8 mouse cellular contexts compared by ENCODE assay signal in genomic region chr11:115267061-115267883, GRCm38 (mm10). TPM values are rescaled to one million over a fixed set of nuclear protein-coding genes. Genes with fewer than 3 reads are reported as not detected.
A peak's percentile ranks its signal among the peaks of the same experiment; 100 is the strongest.
DNase-seq lines count a peak whose midpoint lies in the region; ATAC-seq and TF ChIP-seq lines count a peak whose summit lies in the region.

TSS of gene Grin2c (minus strand) at chr11:115267243.

- peak within 1 kb of the TSS; percentile 56 for H3K4me3 ChIP-seq in embryonic facial prominence, embryonic 10.5 days
- H3K4me3 ChIP-seq in hindbrain, postnatal 0 days (ENCODE audit: low read length): peak within 1 kb of the TSS; percentile 38
- H3K4me3 ChIP-seq in midbrain, embryonic 13.5 days (replicated peaks): peak within 1 kb of the TSS; percentile 32

- no peak within 1 kb of the TSS for H3K27ac ChIP-seq in embryonic facial prominence, embryonic 10.5 days (replicated peaks)
- H3K27ac ChIP-seq in hindbrain, postnatal 0 days: no peak within 1 kb of the TSS
- no peak within 1 kb of the TSS for H3K27ac ChIP-seq in midbrain, embryonic 13.5 days

- WGBS in embryonic facial prominence, embryonic 10.5 days: 5% methylated on average over 49 of the region's 50 CpGs
- 9% methylated on average over 38 of the region's 50 CpGs for WGBS in hindbrain, postnatal 0 days
- 6% methylated on average over 45 of the region's 50 CpGs for WGBS in midbrain, embryonic 13.5 days

- peak within 1 kb of the TSS; percentile 40 for H3K9ac ChIP-seq in hindbrain, postnatal 0 days (replicated peaks; ENCODE audit: low read length)
- 0 out of 2 replicates have a peak within 1 kb of the TSS, but pooled peaks have one; percentile 19 for H3K9ac ChIP-seq in midbrain, embryonic 13.5 days (replicated peaks)

- peaks cover 46% of the 10 kb centered on the region for H3K4me1 ChIP-seq in embryonic facial prominence, embryonic 10.5 days
- H3K4me1 ChIP-seq in hindbrain, postnatal 0 days (ENCODE audit: insufficient read depth, low read length): peaks cover 13% of the 10 kb centered on the region
- peaks cover 30% of the 10 kb centered on the region for H3K4me1 ChIP-seq in midbrain, embryonic 13.5 days (replicated peaks)

- H3K4me2 ChIP-seq in hindbrain, postnatal 0 days (ENCODE audit: low read depth, low read length): peak within 1 kb of the TSS; percentile 61
- H3K4me2 ChIP-seq in midbrain, embryonic 13.5 days (replicated peaks): peak within 1 kb of the TSS; percentile 54

- H3K36me3 ChIP-seq in embryonic facial prominence, embryonic 10.5 days (replicated peaks): peaks cover 28% of the 10 kb centered on the region
- H3K36me3 ChIP-seq in hindbrain, postnatal 0 days (ENCODE audit: insufficient read depth, low read length): peaks cover 13% of the 10 kb centered on the region
- H3K36me3 ChIP-seq in midbrain, embryonic 13.5 days: peaks cover 29% of the 10 kb centered on the region

- TF ChIP-seq CTCF in hindbrain, postnatal 0 days (IDR thresholded peaks at IDR 0.05; ENCODE audit: low read depth): no peak

- no peak for ATAC-seq in hindbrain, postnatal 0 days
- ATAC-seq in midbrain, embryonic 13.5 days: no peak

- DNase-seq in layer of hippocampus, adult 8-10 months (ENCODE audit: low spot score in 2 of 2): no peak
- no peak for DNase-seq in layer of hippocampus, adult 9-11 months
- peak; percentile 42 for DNase-seq in embryonic facial prominence, embryonic 10.5 days (ENCODE audit: low spot score)
- DNase-seq in hindbrain, postnatal 0 days (ENCODE audit: low spot score): no peak
- no peak for DNase-seq in thymus, adult 18-20 months
- no peak for DNase-seq in kidney, adult 11 months
- no peak for DNase-seq in urinary bladder, postnatal 36 days (ENCODE audit: low spot score in 2 of 2)

- H3K9me3 ChIP-seq in embryonic facial prominence, embryonic 10.5 days: no peaks in the 10 kb centered on the region
- H3K9me3 ChIP-seq in hindbrain, postnatal 0 days (ENCODE audit: low read length): no peaks in the 10 kb centered on the region
- H3K9me3 ChIP-seq in midbrain, embryonic 13.5 days: no peaks in the 10 kb centered on the region

- H3K27me3 ChIP-seq in embryonic facial prominence, embryonic 10.5 days (replicated peaks; ENCODE audit: low read depth, poor library complexity, severe bottlenecking): peaks cover 81% of the 10 kb centered on the region
- H3K27me3 ChIP-seq in hindbrain, postnatal 0 days (ENCODE audit: insufficient read depth, low read length): peaks cover 52% of the 10 kb centered on the region
- peaks cover 74% of the 10 kb centered on the region for H3K27me3 ChIP-seq in midbrain, embryonic 13.5 days

RNA-seq across cellular contexts. Expression of gene Grin2c, which starts in this region (rescaled TPM):
- total RNA-seq in layer of hippocampus, adult 8-10 months (2022): 10 to 100 TPM; 42.3 to 48.8 (median 44.6) TPM
- polyA plus RNA-seq in embryonic facial prominence, embryonic 10.5 days (2016; fragmentation: Nextera tagmentation; extraction: Ambion mirVana): 0.06 and 0.07 TPM in 2 replicates
- total RNA-seq in hindbrain, postnatal 0 days (2014; rRNA removed): 6.9 and 7.1 TPM in 2 replicates
- polyA plus RNA-seq in hindbrain, postnatal 0 days (2015; fragmentation: Nextera tagmentation; extraction: Ambion mirVana): 1.0 and 1.1 TPM in 2 replicates
- polyA plus RNA-seq in midbrain, embryonic 13.5 days (2015; fragmentation: Nextera tagmentation; extraction: Ambion mirVana): 0.06 and 0.12 TPM in 2 replicates

Comparison
In these comparisons a context has a peak if more than half of its experiments do, and no peak if none do; other contexts are left out.
1. Peak in DNase-seq and H3K4me3 ChIP-seq in embryonic facial prominence, embryonic 10.5 days; RNA of the gene not detected or under 1 TPM.